Mouse (Mus musculus): ENCODE measurements at regions not wholly inside any gene's neighbourhood (a gene's known extent, or its start where the extent isn't known, plus 50 kb on each side); places are given as distances from the start of the nearest gene placed in this dataset.

GRCm38 (mm10) chr3:60138319-60138718, 56.6 kb downstream of the Sucnr1 start:
- no peak for DNase-seq
- intact Hi-C loops (cut with DNase I) = no loop called here

DNA sequence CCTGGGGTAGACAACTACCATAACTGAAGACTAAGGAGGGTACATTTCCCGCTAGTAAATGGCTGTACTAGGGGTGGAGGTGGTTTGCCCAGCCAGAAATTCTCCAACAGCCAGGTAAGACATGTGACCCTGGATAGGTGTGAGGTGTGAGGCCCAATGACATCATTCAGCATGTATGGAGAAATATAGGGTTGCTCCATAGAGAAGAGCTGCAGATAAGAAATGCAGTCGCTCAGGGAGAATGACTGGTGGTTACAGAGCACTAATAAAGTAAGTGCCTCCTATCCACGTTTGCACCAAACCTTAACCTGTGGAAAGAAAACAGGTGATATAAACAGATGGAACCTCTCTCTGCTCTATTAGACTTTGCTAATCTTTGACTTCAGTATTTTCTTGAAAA, 78.2 kb downstream of the Sucnr1 start:
- DNase-seq = no peak
- intact Hi-C loops (cut with DNase I) = no loop called here

DNA sequence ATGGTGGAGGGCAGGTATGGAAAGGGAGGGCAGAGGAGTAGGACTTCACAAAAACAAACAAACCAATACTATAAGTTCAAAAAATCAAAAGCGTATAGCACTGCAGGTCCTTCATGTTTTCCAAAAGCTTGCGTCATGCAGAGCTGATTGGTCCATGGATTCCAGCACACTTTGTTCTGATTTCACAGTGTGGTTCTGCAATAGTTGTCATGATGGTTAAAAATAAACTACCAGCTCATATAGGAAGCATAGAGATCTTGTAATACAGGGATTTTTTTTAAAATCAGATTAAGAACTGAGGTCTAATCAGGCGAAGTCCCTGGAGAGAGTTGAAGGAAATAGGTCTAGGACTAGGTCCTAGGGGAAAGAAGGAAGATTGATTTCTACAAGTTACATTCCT, 86.0 kb downstream of the Sucnr1 start:
- no peak for DNase-seq
- intact Hi-C loops (cut with DNase I) = no loop called here

GRCm38 (mm10) chr3:60168135-60168926, 86.7 kb downstream of the Sucnr1 start:
- no peak for DNase-seq
- intact Hi-C loops (cut with DNase I) = no loop called here

DNA sequence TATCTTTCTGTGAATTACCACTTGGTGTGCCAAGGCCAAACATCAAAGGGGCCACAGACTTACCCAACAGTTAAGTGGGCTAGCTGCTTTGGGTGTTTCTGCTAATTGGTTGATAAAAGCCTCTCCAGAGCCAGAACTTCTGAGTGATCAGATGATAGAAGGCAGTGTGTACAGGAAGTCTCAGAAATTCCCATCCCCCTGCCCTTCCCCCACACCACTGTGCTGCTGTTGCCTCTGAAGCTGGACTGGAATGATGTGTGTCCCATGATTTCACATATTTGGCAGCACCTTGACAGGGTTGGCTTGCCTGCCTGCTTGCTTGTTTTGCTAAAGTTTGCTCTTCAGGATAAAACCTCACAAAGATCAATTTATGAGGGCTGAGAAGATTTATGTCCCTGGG, 87.9 kb downstream of the Sucnr1 start:
- peak in 1 of 2 experiments; percentile 7 for DNase-seq

GRCm38 (mm10) chr3:60184481-60184880, 102.8 kb downstream of the Sucnr1 start:
- intact Hi-C loops (cut with DNase I) = no loop called here
- peak in 1 of 2 experiments; percentile 9 for DNase-seq

More for the DNA sequence above, 87.9 kb downstream of the Sucnr1 start:
- intact Hi-C loops (cut with DNase I) = no loop called here

DNA sequence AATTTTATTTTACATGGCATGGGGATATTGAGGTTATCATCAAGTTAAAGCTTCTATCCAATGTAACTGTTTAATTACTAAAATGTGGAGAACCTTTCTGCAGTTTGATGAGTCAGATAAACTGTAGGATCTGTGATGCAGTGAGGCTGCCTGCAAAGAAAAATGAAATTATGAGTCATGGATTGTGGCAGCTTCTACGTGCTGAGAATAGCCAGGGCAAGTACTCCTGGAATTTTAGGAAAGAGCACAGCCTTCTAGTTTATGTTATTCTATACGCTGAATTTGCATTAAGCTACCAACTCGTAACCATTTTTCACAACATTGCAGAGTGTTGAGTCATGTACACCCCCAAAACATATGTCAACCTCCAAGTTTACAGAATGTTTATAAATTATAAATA, 114.4 kb downstream of the Sucnr1 start:
- no peak for DNase-seq
- intact Hi-C loops (cut with DNase I) = no loop called here

DNA sequence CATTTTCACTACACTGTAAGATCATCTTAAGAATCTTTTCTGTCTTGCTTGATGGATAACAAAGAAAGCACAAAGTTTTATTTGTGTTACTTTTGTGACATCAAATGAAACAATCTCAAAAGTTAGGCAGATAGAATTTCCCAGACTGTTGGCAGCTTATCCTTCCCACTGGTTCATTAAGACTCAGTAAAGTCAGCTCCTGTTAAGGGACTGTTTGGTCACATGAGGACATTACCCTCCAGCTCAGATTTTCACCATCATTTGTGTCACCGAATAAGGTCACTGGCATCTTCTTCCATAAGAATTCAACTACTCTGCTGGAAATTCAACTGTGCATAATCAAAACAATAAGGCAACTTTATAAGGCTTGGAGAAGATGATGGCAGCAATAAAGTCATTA, 126.3 kb downstream of the Sucnr1 start:
- intact Hi-C loops (cut with DNase I) = no loop called here
- DNase-seq = no peak

DNA sequence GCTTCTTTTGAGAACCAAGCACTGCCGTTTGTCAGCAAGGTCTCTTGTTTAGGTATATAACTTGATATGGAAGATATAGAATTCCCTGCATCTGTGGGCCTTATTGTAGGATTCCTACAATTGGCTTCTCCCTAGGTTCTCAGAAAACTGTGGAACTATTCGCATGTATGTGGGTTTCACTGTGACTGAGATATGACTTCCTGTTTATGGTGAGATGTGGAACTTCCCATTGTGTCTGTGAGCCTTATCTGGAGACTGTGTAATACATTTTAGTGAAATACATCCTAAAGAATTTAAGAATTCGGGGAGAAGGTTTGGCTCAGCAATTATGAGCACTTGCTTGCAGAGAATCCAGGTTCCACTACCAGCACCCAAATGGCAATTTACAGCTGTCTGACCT, 137.3 kb downstream of the Sucnr1 start:
- intact Hi-C loops (cut with DNase I) = no loop called here

GRCm38 (mm10) chr3:60240664-60241063, 159.0 kb downstream of the Sucnr1 start:
- DNase-seq = no peak
- intact Hi-C loops (cut with DNase I) = no loop called here

More for the DNA sequence above, 137.3 kb downstream of the Sucnr1 start:
- no peak for DNase-seq

- intact Hi-C loops (cut with DNase I) = no loop called here
- DNase-seq = no peak
Observed at GRCm38 (mm10) chr3:60266666-60267415, 185.2 kb downstream of the Sucnr1 start.

GRCm38 (mm10) chr3:60267416-60268174, 185.9 kb downstream of the Sucnr1 start:
- no peak for DNase-seq
- intact Hi-C loops (cut with DNase I) = no loop called here

- no peak for DNase-seq
- intact Hi-C loops (cut with DNase I) = no loop called here
Observed at GRCm38 (mm10) chr3:60270463-60270862, 188.8 kb downstream of the Sucnr1 start.

- intact Hi-C loops (cut with DNase I) = no loop called here
Observed at GRCm38 (mm10) chr3:60273744-60274143, 192.1 kb downstream of the Sucnr1 start.

GRCm38 (mm10) chr3:60275249-60275838, 193.7 kb downstream of the Sucnr1 start:
- intact Hi-C loops (cut with DNase I) = no loop called here
- no peak for DNase-seq

More at GRCm38 (mm10) chr3:60273744-60274143, 192.1 kb downstream of the Sucnr1 start:
- DNase-seq = no peak

DNA sequence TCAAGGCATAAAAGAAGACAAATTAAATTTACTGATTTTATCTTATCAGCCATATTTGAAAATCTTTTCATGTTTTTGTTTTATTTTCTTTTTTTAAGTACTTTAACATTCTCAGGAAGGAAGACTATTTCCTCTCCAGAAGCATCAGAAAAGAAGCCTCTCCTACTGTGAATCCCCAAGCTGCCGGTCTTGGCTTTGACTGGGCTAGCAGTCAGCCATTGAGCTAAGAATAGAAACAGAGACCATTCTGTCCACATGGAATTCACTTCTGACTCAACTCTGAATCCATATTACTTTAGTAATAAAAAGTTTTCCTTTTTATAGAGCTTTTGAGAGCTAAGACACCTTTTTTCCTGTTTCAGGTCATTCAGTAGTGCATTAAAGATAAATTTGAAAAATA, 194.8 kb upstream of the Mbnl1 start:
- peak in 1 of 2 experiments; percentile 16 for DNase-seq

DNA sequence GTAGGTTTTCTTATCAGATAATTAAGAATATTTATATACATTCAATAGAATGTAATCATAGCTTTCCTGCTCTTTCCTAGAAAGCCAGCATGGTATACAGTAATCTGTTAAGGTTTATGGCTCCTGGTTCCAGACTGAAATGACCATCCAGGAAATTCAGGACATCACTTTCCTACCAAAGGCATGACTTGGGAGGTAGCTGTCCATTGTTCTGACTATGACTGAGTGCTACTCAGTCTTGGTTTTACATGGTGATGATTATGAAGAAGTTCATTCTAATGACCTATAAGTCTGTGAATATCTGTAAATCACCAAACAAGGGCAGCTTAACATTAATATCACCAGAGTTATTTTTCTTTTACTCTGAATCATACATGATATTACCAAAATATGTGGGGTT, 191.4 kb upstream of the Mbnl1 start:
- intact Hi-C loops (cut with DNase I) = no loop called here
- DNase-seq = no peak

More for the DNA sequence above, 194.8 kb upstream of the Mbnl1 start:
- intact Hi-C loops (cut with DNase I) = no loop called here

GRCm38 (mm10) chr3:60281959-60282495, 190.6 kb upstream of the Mbnl1 start:
- no peak for DNase-seq
- intact Hi-C loops (cut with DNase I) = no loop called here

- intact Hi-C loops (cut with DNase I) = no loop called here
Observed at GRCm38 (mm10) chr3:60292142-60292541, 180.5 kb upstream of the Mbnl1 start.

GRCm38 (mm10) chr3:60292940-60293339, 179.7 kb upstream of the Mbnl1 start:
- intact Hi-C loops (cut with DNase I) = no loop called here
- no peak for DNase-seq

More at GRCm38 (mm10) chr3:60292142-60292541, 180.5 kb upstream of the Mbnl1 start:
- DNase-seq = no peak

All from heart, postnatal 14 days (tissue).